Mouse (Mus musculus): ENCODE data around the gene Dnajc11. TPM values are rescaled to one million over a fixed set of nuclear protein-coding genes. Genes with fewer than 3 reads are reported as not detected.

The Dnajc11 gene
- polyA plus RNA-seq, 1 experiment from 2014 or later = 72.0 TPM

DNA sequence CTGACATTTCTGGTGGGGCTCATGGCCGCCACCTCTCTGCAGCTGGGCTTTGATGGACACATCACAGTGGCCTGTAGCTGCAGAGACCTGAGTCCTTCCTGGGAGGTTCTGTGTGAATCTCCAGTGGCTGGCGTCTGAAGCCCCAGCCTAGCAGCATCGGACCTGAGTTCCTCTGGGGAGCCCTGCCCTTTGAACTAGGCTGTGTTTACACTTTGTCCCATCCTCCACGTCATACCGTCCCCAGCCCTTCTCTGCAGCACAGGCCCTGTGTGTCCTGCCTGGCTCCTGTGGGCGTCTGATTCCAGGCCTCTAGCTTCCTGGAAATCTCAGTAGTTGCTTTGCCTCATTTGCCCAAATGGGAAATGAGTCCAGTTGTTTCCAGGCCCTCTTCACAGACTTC is 19.7 kb downstream of the Dnajc11 start:
- H3K9ac ChIP-seq = no peak overlapping the region
- 86% methylated on average over 6 of the region's 6 CpGs for WGBS
- no peak overlapping the region for H3K4me3 ChIP-seq (replicated peaks; ENCODE audit: low read length)
- H3K27ac ChIP-seq = no peak overlapping the region
- no peak overlapping the region for H3K4me2 ChIP-seq (replicated peaks)
- H3K4me1 ChIP-seq (replicated peaks; ENCODE audit: control insufficient read depth, insufficient read depth, low read length) = no peaks in the 10 kb centered on the region
- H3K36me3 ChIP-seq (replicated peaks; ENCODE audit: control insufficient read depth, insufficient read depth) = peaks cover 60% of the 10 kb centered on the region
- no peak for ATAC-seq (ENCODE audit: low FRiP score)
- H3K27me3 ChIP-seq (ENCODE audit: control insufficient read depth, insufficient read depth, low read length) = no peaks in the 10 kb centered on the region
- H3K9me3 ChIP-seq (ENCODE audit: control insufficient read depth, low read length) = no peaks in the 10 kb centered on the region
- DNase-seq (ENCODE audit: low spot score) = no peak

DNA sequence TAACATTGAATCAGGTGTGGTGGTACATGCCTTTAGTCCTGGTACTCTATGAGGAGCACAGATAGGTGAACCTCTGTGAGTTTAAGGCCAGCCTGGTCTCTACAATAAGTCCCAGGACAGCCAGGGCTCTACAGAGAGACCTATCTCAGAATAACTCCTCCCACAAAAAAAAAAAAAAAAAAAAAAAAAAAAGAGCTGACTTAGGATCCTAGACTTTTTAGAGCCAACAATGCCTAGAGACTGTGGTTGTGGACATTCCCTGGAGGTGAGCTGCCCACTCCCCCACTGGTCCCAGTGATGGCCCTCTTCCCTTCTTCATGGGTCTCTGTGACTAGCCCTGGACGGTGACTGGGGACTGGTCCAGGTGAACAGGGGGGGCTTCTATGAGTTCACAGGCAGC is 22.3 kb downstream of the Dnajc11 start:
- no peak for ATAC-seq (ENCODE audit: low FRiP score)
- Histone ChIP-seq H3K4me1 (replicated peaks; ENCODE audit: control insufficient read depth, insufficient read depth, low read length) (no peaks in the 10 kb centered on the region), H3K9me3 (ENCODE audit: control insufficient read depth, low read length) (no peaks in the 10 kb centered on the region), H3K36me3 (replicated peaks; ENCODE audit: control insufficient read depth, insufficient read depth) (peaks cover 73% of the 10 kb centered on the region), H3K27me3 (ENCODE audit: control insufficient read depth, insufficient read depth, low read length) (no peaks in the 10 kb centered on the region), H3K4me3 (replicated peaks; ENCODE audit: low read length) (no peak overlapping the region), H3K27ac (no peak overlapping the region), H3K4me2 (replicated peaks) (no peak overlapping the region), H3K9ac (no peak overlapping the region)
- 94% methylated on average over 1 of the region's 1 CpGs for WGBS
- no peak for DNase-seq (ENCODE audit: low spot score)

DNA sequence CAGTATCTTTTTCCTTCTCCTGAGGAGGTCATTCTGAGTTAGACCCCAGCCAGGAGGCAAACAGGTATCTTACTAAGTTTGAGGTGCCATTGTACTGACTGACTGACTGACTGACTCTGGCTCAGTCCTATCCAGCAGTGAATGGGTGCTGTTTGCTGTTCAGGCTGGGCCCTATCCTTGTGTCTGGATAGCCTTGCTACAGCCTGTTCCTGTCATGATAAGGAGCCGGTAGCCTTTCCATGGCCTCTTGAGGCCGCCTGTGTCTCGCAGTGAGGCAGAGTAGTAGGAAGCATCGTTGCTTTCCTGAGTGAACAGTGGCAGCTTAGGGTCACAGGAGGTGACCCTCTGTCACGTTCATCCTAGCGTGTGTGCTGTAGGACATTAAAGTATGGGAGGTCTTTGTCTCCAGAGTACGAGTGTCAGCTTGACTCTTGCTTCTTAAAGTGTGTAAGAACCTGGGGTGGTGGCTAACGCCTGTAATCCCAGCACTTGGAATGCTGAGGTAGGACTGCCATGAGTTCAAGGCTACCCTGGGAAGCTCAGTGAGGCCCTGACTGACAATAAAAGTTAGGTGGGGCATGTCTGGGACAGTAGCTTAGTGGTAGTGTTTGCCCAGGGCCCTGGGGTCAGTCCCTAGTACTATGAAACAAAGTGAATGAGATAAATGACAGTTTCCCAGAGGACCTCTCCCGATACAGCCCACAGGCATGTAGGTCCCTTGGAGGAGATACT is 24.3 kb downstream of the Dnajc11 start:
- H3K27ac ChIP-seq = no peak overlapping the region
- H3K36me3 ChIP-seq (replicated peaks; ENCODE audit: control insufficient read depth, insufficient read depth) = peaks cover 75% of the 10 kb centered on the region
- H3K9ac ChIP-seq = no peak overlapping the region
- WGBS = 91% methylated on average over 9 of the region's 9 CpGs
- H3K27me3 ChIP-seq (ENCODE audit: control insufficient read depth, insufficient read depth, low read length) = no peaks in the 10 kb centered on the region
- H3K9me3 ChIP-seq (ENCODE audit: control insufficient read depth, low read length) = no peaks in the 10 kb centered on the region
- H3K4me3 ChIP-seq (replicated peaks; ENCODE audit: low read length) = no peak overlapping the region
- H3K4me2 ChIP-seq (replicated peaks) = no peak overlapping the region
- no peaks in the 10 kb centered on the region for H3K4me1 ChIP-seq (replicated peaks; ENCODE audit: control insufficient read depth, insufficient read depth, low read length)
- no peak for DNase-seq (ENCODE audit: low spot score)
- ATAC-seq (ENCODE audit: low FRiP score) = no peak

DNA sequence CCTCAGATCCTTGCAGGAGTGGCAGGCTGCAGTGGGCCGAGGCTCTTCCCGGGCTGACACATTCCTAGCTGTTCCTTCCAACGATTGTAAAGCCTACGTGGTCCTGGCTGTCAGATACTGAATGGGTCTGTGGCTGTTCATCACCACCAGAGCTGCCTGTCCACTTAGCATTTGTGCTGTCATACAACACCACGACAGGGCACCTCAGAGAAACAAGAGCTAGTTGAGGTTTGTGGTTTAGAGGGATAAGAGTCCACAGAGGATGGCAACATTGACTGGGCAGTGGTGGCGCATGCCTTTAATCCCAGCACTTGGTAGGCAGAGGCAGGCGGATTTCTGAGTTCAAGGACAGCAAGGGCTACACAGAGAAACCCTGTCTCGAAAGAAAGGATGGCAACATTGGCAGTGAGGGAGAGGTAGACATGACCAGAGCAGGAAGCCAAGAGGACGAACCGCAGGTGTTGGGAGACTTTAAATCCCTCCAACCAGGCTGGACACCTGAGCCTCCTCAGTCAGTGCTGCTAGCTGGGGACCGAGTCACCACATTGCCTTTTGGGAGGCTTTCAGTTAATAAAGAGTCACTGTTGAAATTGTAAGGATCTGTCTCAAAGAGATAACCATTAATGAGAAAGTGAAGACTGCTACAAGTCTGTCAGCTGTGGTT is 26.5 kb downstream of the Dnajc11 start:
- Histone ChIP-seq H3K4me3 (replicated peaks; ENCODE audit: low read length) (no peak overlapping the region), H3K27me3 (ENCODE audit: control insufficient read depth, insufficient read depth, low read length) (no peaks in the 10 kb centered on the region), H3K36me3 (replicated peaks; ENCODE audit: control insufficient read depth, insufficient read depth) (peaks cover 70% of the 10 kb centered on the region), H3K9ac (no peak overlapping the region), H3K4me2 (replicated peaks) (no peak overlapping the region), H3K27ac (no peak overlapping the region), H3K9me3 (ENCODE audit: control insufficient read depth, low read length) (no peaks in the 10 kb centered on the region), H3K4me1 (replicated peaks; ENCODE audit: control insufficient read depth, insufficient read depth, low read length) (no peaks in the 10 kb centered on the region)
- WGBS = 92% methylated on average over 11 of the region's 11 CpGs
- ATAC-seq (ENCODE audit: low FRiP score) = no peak
- DNase-seq (ENCODE audit: low spot score) = no peak

DNA sequence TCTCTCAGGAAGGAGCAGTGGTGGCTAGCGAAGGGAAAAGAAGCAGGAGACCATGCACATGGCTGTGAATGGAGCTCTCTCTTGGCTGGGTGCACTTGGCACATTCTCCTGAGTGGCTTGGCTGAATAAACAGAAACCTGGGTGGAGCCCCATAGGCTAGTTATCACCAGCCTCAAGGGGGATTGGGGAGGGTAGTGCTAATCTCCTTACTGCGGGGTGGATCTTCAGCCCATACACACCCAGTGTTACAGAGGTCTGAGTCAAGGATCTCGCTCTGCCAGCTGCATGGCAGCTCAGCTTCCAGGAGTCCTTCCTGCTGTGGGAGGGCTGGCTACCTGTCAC is 27.0 kb downstream of the Dnajc11 start:
- no peaks in the 10 kb centered on the region for H3K9me3 ChIP-seq (ENCODE audit: control insufficient read depth, low read length)
- H3K27me3 ChIP-seq (ENCODE audit: control insufficient read depth, insufficient read depth, low read length) = no peaks in the 10 kb centered on the region
- H3K4me1 ChIP-seq (replicated peaks; ENCODE audit: control insufficient read depth, insufficient read depth, low read length) = no peaks in the 10 kb centered on the region
- H3K27ac ChIP-seq = no peak overlapping the region
- no peak overlapping the region for H3K4me2 ChIP-seq (replicated peaks)
- DNase-seq (ENCODE audit: low spot score) (no peak), ATAC-seq (ENCODE audit: low FRiP score) (no peak)
- H3K9ac ChIP-seq = no peak overlapping the region
- 91% methylated on average over 3 of the region's 3 CpGs for WGBS
- no peak overlapping the region for H3K4me3 ChIP-seq (replicated peaks; ENCODE audit: low read length)
- H3K36me3 ChIP-seq (replicated peaks; ENCODE audit: control insufficient read depth, insufficient read depth) = peaks cover 68% of the 10 kb centered on the region

DNA sequence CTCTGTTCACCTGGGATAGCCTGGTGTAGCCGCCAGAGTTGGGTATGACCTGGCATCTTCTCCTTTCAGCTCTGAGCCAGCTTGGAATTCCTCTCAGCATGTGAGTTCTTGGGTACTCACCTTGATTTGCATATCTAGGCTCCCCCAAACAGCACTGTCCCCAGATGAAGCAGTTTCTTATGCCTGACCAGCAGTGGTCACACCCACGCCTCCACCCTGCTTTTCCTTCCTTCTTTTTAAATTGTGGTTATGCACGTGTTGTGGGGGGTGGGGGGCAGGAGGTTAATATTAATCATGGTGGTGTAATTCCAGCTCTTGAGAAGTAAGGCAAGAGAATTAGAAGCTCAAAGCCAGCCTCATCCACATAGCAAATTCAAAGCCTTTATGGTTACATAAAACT is 29.3 kb downstream of the Dnajc11 start:
- Histone ChIP-seq H3K4me2 (replicated peaks) (no peak overlapping the region), H3K9me3 (ENCODE audit: control insufficient read depth, low read length) (no peaks in the 10 kb centered on the region), H3K4me1 (replicated peaks; ENCODE audit: control insufficient read depth, insufficient read depth, low read length) (no peaks in the 10 kb centered on the region), H3K27me3 (ENCODE audit: control insufficient read depth, insufficient read depth, low read length) (no peaks in the 10 kb centered on the region), H3K36me3 (replicated peaks; ENCODE audit: control insufficient read depth, insufficient read depth) (peaks cover 56% of the 10 kb centered on the region), H3K9ac (no peak overlapping the region), H3K4me3 (replicated peaks; ENCODE audit: low read length) (no peak overlapping the region), H3K27ac (no peak overlapping the region)
- no peak for ATAC-seq (ENCODE audit: low FRiP score)
- 93% methylated on average over 3 of the region's 3 CpGs for WGBS
- DNase-seq (ENCODE audit: low spot score) = no peak

DNA sequence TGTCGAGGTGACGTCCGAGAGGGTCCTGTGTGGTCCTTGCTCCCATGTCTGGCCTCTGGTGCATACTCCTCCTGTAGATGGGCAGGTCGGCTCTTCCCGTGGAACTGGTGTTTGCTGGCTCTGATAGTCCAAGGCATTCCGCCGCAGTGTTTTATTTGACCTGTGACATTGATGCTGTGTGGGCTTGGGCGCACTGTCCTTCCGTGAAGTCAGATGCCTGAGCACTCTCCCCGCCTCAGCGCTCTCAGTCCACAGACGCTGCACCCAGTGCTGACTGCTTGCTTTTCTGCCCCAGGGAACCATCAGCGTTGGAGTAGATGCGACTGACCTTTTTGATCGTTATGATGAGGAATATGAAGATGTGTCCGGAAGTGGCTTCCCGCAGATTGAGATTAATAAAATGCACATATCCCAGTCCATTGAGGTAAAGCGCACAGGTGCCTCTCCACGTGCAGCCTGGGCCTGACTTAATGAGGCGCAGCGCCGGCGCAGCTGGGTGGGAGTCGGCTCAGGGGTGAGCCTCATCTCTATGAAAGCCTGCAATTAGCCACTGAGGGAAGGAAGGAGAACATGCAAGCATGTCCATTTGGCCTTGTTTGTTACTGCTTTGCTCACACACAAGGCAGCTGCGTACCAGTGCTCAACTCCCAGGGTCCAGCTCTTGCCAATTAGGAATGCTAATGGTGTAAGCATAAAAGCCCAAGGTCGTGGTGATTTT is 34.9 kb downstream of the Dnajc11 start:
- Histone ChIP-seq H3K4me1 (replicated peaks; ENCODE audit: control insufficient read depth, insufficient read depth, low read length) (no peaks in the 10 kb centered on the region), H3K4me3 (replicated peaks; ENCODE audit: low read length) (no peak overlapping the region), H3K27ac (0 out of 2 replicates have a peak overlapping the region, but pooled peaks have one; percentile 38), H3K27me3 (ENCODE audit: control insufficient read depth, insufficient read depth, low read length) (no peaks in the 10 kb centered on the region), H3K9ac (no peak overlapping the region), H3K4me2 (replicated peaks) (no peak overlapping the region), H3K36me3 (replicated peaks; ENCODE audit: control insufficient read depth, insufficient read depth) (peaks cover 43% of the 10 kb centered on the region), H3K9me3 (ENCODE audit: control insufficient read depth, low read length) (no peaks in the 10 kb centered on the region)
- no peak for ATAC-seq (ENCODE audit: low FRiP score)
- WGBS = 72% methylated on average over 26 of the region's 26 CpGs
- DNase-seq (ENCODE audit: low spot score) = no peak

DNA sequence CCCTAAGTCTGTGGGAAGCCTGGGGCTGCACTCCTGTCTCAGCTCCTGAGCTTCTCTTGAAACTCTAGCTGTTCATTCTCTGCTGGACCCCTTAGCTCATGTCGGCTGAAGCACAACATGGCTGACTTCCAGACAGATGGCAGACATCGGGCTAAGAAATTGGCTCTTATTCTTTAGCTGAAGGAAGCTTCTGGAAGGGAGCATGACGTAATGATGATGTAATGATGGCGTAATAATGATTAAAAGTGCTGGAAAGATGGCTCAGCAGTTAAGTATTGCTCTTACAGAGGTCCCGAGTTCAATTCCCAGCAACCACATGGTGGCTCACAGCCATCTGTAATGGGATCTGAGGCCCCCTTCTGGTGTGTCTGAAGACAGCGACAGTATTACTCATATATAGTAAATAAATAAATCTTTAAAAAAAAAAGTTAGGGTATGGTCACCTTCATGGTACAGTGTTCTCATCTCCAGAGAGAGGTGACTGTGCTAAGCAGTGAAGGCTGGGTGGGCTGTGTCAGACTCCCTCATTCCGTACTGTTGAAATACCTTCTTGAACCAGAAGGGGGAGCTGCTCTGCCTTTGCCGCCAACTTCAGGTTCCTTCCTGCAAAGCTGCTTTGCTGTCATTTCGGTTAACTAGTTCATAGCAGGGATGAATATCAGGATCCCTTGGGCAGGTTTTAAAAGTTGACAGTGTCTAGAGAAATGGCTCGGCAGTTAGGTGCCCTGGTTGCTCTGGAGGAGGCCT is 38.9 kb downstream of the Dnajc11 start:
- H3K4me3 ChIP-seq (replicated peaks; ENCODE audit: low read length) = no peak overlapping the region
- ATAC-seq (ENCODE audit: low FRiP score) = no peak
- H3K4me1 ChIP-seq (replicated peaks; ENCODE audit: control insufficient read depth, insufficient read depth, low read length) = no peaks in the 10 kb centered on the region
- H3K27me3 ChIP-seq (ENCODE audit: control insufficient read depth, insufficient read depth, low read length) = no peaks in the 10 kb centered on the region
- no peak overlapping the region for H3K9ac ChIP-seq
- no peak overlapping the region for H3K4me2 ChIP-seq (replicated peaks)
- H3K36me3 ChIP-seq (replicated peaks; ENCODE audit: control insufficient read depth, insufficient read depth) = peaks cover 50% of the 10 kb centered on the region
- 72% methylated on average over 10 of the region's 10 CpGs for WGBS
- H3K9me3 ChIP-seq (ENCODE audit: control insufficient read depth, low read length) = no peaks in the 10 kb centered on the region
- peak; percentile 73 for DNase-seq (ENCODE audit: low spot score)
- H3K27ac ChIP-seq = no peak overlapping the region

DNA sequence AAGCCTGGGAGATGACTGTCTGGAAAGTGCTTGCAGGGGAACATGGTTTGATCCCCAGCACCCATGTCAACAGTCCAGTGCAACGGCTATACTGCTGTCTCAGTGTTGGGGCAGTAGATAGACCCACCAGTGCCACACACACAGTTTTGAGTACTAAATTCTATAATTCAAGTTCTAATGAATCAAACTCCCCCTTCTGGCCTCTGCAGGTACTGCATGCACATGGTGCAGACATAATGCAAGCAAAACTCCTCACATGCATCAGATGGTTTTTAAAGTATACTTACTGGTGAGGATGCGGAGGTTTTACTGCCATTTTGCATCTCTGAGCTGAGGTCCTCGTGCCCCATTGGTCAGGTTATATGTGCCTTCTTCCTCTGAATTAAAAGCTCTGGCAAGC is 42.0 kb downstream of the Dnajc11 start:
- Histone ChIP-seq H3K27ac (no peak overlapping the region), H3K36me3 (replicated peaks; ENCODE audit: control insufficient read depth, insufficient read depth) (peaks cover 55% of the 10 kb centered on the region), H3K4me2 (replicated peaks) (no peak overlapping the region), H3K27me3 (ENCODE audit: control insufficient read depth, insufficient read depth, low read length) (no peaks in the 10 kb centered on the region), H3K9me3 (ENCODE audit: control insufficient read depth, low read length) (no peaks in the 10 kb centered on the region), H3K4me1 (replicated peaks; ENCODE audit: control insufficient read depth, insufficient read depth, low read length) (no peaks in the 10 kb centered on the region), H3K4me3 (replicated peaks; ENCODE audit: low read length) (no peak overlapping the region), H3K9ac (no peak overlapping the region)
- DNase-seq (ENCODE audit: low spot score) (no peak), ATAC-seq (ENCODE audit: low FRiP score) (no peak)
- 95% methylated on average over 3 of the region's 3 CpGs for WGBS

All from hindbrain, embryonic 14.5 days (tissue).